Mouse (Mus musculus): ENCODE measurements around the gene Gm20604. TPM values are rescaled to one million over a fixed set of nuclear protein-coding genes. Genes with fewer than 3 reads are reported as not detected.
A peak's percentile ranks its signal among the peaks of the same experiment; 100 is the strongest.

Gm20604 gene
- polyA plus RNA-seq, 1 experiment from 2014 or later = 31.4 TPM

GRCm38 (mm10) chr12:102703921-102704408 is 54.5 kb downstream of the Gm20604 start:
- H3K9ac ChIP-seq (replicated peaks; ENCODE audit: low read length) = peak overlapping the region; percentile 76
- peak overlapping the region; percentile 95 for H3K4me2 ChIP-seq (ENCODE audit: low read depth, low read length)
- no peaks in the 10 kb centered on the region for H3K36me3 ChIP-seq (replicated peaks; ENCODE audit: control insufficient read depth, insufficient read depth, low read depth, low read length)
- H3K4me1 ChIP-seq (ENCODE audit: control insufficient read depth, insufficient read depth, low read length) = peaks cover 4% of the 10 kb centered on the region; the same call in 1 of the 2 replicates
- H3K27ac ChIP-seq (replicated peaks; ENCODE audit: low read depth, low read length) = no peak overlapping the region
- H3K9me3 ChIP-seq (replicated peaks; ENCODE audit: control insufficient read depth, low read length) = no peaks in the 10 kb centered on the region
- no peak for ATAC-seq (replicated peaks; ENCODE audit: insufficient number of reproducible peaks, low FRiP score, low TSS enrichment, low read depth)
- no peaks in the 10 kb centered on the region for H3K27me3 ChIP-seq (ENCODE audit: control insufficient read depth, insufficient read depth, low read length)
- WGBS = 3% methylated on average over 17 of the region's 17 CpGs
- peak overlapping the region; percentile 81 for H3K4me3 ChIP-seq (ENCODE audit: low read depth, low read length)
- peak; percentile 34 for DNase-seq (ENCODE audit: low spot score)

GRCm38 (mm10) chr12:102703441-102703840 is 55.0 kb downstream of the Gm20604 start:
- Histone ChIP-seq H3K36me3 (replicated peaks; ENCODE audit: control insufficient read depth, insufficient read depth, low read depth, low read length) (no peaks in the 10 kb centered on the region), H3K4me2 (ENCODE audit: low read depth, low read length) (peak overlapping the region; percentile 95), H3K27me3 (ENCODE audit: control insufficient read depth, insufficient read depth, low read length) (no peaks in the 10 kb centered on the region), H3K4me3 (ENCODE audit: low read depth, low read length) (peak overlapping the region; percentile 14), H3K27ac (replicated peaks; ENCODE audit: low read depth, low read length) (no peak overlapping the region), H3K9me3 (replicated peaks; ENCODE audit: control insufficient read depth, low read length) (no peaks in the 10 kb centered on the region), H3K4me1 (ENCODE audit: control insufficient read depth, insufficient read depth, low read length) (peaks cover 7% of the 10 kb centered on the region; the same call in 1 of the 2 replicates), H3K9ac (replicated peaks; ENCODE audit: low read length) (no peak overlapping the region)
- ATAC-seq (replicated peaks; ENCODE audit: insufficient number of reproducible peaks, low FRiP score, low TSS enrichment, low read depth) (no peak), DNase-seq (ENCODE audit: low spot score) (no peak)
- WGBS = 36% methylated on average over 6 of the region's 6 CpGs

- no peak overlapping the region; the same call in 1 of the 2 replicates for H3K4me3 ChIP-seq (ENCODE audit: low read depth, low read length)
- no peaks in the 10 kb centered on the region for H3K36me3 ChIP-seq (replicated peaks; ENCODE audit: control insufficient read depth, insufficient read depth, low read depth, low read length)
- H3K9me3 ChIP-seq (replicated peaks; ENCODE audit: control insufficient read depth, low read length) = no peaks in the 10 kb centered on the region
- H3K9ac ChIP-seq (replicated peaks; ENCODE audit: low read length) = no peak overlapping the region
- H3K27ac ChIP-seq (replicated peaks; ENCODE audit: low read depth, low read length) = no peak overlapping the region
- peaks cover 7% of the 10 kb centered on the region for H3K4me1 ChIP-seq (ENCODE audit: control insufficient read depth, insufficient read depth, low read length)
- WGBS = 6% methylated on average over 4 of the region's 4 CpGs
- no peaks in the 10 kb centered on the region for H3K27me3 ChIP-seq (ENCODE audit: control insufficient read depth, insufficient read depth, low read length)
- H3K4me2 ChIP-seq (ENCODE audit: low read depth, low read length) = peak overlapping the region; percentile 38; the same call in 1 of the 2 replicates
- DNase-seq (ENCODE audit: low spot score) (peak; percentile 57), ATAC-seq (replicated peaks; ENCODE audit: insufficient number of reproducible peaks, low FRiP score, low TSS enrichment, low read depth) (no peak)
Observed at GRCm38 (mm10) chr12:102703111-102703412, 55.4 kb downstream of the Gm20604 start.

- peak; percentile 93 for DNase-seq (ENCODE audit: low spot score)
- WGBS = 5% methylated on average over 15 of the region's 15 CpGs
- H3K9me3 ChIP-seq (replicated peaks; ENCODE audit: control insufficient read depth, low read length) = no peaks in the 10 kb centered on the region
- H3K4me3 ChIP-seq (ENCODE audit: low read depth, low read length) = peak overlapping the region; percentile 13; the same call in 1 of the 2 replicates
- H3K27me3 ChIP-seq (ENCODE audit: control insufficient read depth, insufficient read depth, low read length) = no peaks in the 10 kb centered on the region
- H3K9ac ChIP-seq (replicated peaks; ENCODE audit: low read length) = no peak overlapping the region
- no peak overlapping the region for H3K27ac ChIP-seq (replicated peaks; ENCODE audit: low read depth, low read length)
- H3K36me3 ChIP-seq (replicated peaks; ENCODE audit: control insufficient read depth, insufficient read depth, low read depth, low read length) = no peaks in the 10 kb centered on the region
- peaks cover 7% of the 10 kb centered on the region for H3K4me1 ChIP-seq (ENCODE audit: control insufficient read depth, insufficient read depth, low read length)
- ATAC-seq (replicated peaks; ENCODE audit: insufficient number of reproducible peaks, low FRiP score, low TSS enrichment, low read depth) = no peak
- peak overlapping the region; percentile 38 for H3K4me2 ChIP-seq (ENCODE audit: low read depth, low read length)
Observed at GRCm38 (mm10) chr12:102702356-102703110, 55.9 kb downstream of the Gm20604 start.

- Histone ChIP-seq H3K9me3 (replicated peaks; ENCODE audit: control insufficient read depth, low read length) (no peaks in the 10 kb centered on the region), H3K9ac (replicated peaks; ENCODE audit: low read length) (no peak overlapping the region), H3K36me3 (replicated peaks; ENCODE audit: control insufficient read depth, insufficient read depth, low read depth, low read length) (no peaks in the 10 kb centered on the region), H3K27me3 (ENCODE audit: control insufficient read depth, insufficient read depth, low read length) (no peaks in the 10 kb centered on the region), H3K27ac (replicated peaks; ENCODE audit: low read depth, low read length) (no peak overlapping the region), H3K4me1 (ENCODE audit: control insufficient read depth, insufficient read depth, low read length) (peaks cover 7% of the 10 kb centered on the region), H3K4me2 (ENCODE audit: low read depth, low read length) (no peak overlapping the region), H3K4me3 (ENCODE audit: low read depth, low read length) (no peak overlapping the region)
- ATAC-seq (replicated peaks; ENCODE audit: insufficient number of reproducible peaks, low FRiP score, low TSS enrichment, low read depth) (no peak), DNase-seq (ENCODE audit: low spot score) (no peak)
- 80% methylated on average over 5 of the region's 5 CpGs for WGBS
Observed at GRCm38 (mm10) chr12:102701691-102702207, 56.7 kb downstream of the Gm20604 start.

GRCm38 (mm10) chr12:102700453-102700852 is 58.0 kb downstream of the Gm20604 start:
- no peak overlapping the region for H3K9ac ChIP-seq (replicated peaks; ENCODE audit: low read length)
- H3K27ac ChIP-seq (replicated peaks; ENCODE audit: low read depth, low read length) = no peak overlapping the region
- H3K27me3 ChIP-seq (ENCODE audit: control insufficient read depth, insufficient read depth, low read length) = no peaks in the 10 kb centered on the region
- H3K4me2 ChIP-seq (ENCODE audit: low read depth, low read length) = no peak overlapping the region
- H3K9me3 ChIP-seq (replicated peaks; ENCODE audit: control insufficient read depth, low read length) = no peaks in the 10 kb centered on the region
- peaks cover 7% of the 10 kb centered on the region for H3K4me1 ChIP-seq (ENCODE audit: control insufficient read depth, insufficient read depth, low read length)
- 59% methylated on average over 12 of the region's 12 CpGs for WGBS
- H3K4me3 ChIP-seq (ENCODE audit: low read depth, low read length) = no peak overlapping the region
- DNase-seq (ENCODE audit: low spot score) = no peak
- ATAC-seq (replicated peaks; ENCODE audit: insufficient number of reproducible peaks, low FRiP score, low TSS enrichment, low read depth) = no peak
- H3K36me3 ChIP-seq (replicated peaks; ENCODE audit: control insufficient read depth, insufficient read depth, low read depth, low read length) = no peaks in the 10 kb centered on the region

GRCm38 (mm10) chr12:102699156-102699555 is 59.3 kb downstream of the Gm20604 start:
- Histone ChIP-seq H3K27me3 (ENCODE audit: control insufficient read depth, insufficient read depth, low read length) (no peaks in the 10 kb centered on the region), H3K9me3 (replicated peaks; ENCODE audit: control insufficient read depth, low read length) (no peaks in the 10 kb centered on the region), H3K4me3 (ENCODE audit: low read depth, low read length) (no peak overlapping the region), H3K4me2 (ENCODE audit: low read depth, low read length) (no peak overlapping the region), H3K27ac (replicated peaks; ENCODE audit: low read depth, low read length) (no peak overlapping the region), H3K36me3 (replicated peaks; ENCODE audit: control insufficient read depth, insufficient read depth, low read depth, low read length) (no peaks in the 10 kb centered on the region), H3K4me1 (ENCODE audit: control insufficient read depth, insufficient read depth, low read length) (peaks cover 3% of the 10 kb centered on the region), H3K9ac (replicated peaks; ENCODE audit: low read length) (no peak overlapping the region)
- DNase-seq (ENCODE audit: low spot score) = no peak
- no peak for ATAC-seq (replicated peaks; ENCODE audit: insufficient number of reproducible peaks, low FRiP score, low TSS enrichment, low read depth)
- 21% methylated on average over 1 of the region's 1 CpGs for WGBS

GRCm38 (mm10) chr12:102698089-102698684 is 60.3 kb downstream of the Gm20604 start:
- Histone ChIP-seq H3K4me2 (ENCODE audit: low read depth, low read length) (peak overlapping the region; percentile 19; the same call in 1 of the 2 replicates), H3K27me3 (ENCODE audit: control insufficient read depth, insufficient read depth, low read length) (no peaks in the 10 kb centered on the region), H3K9ac (replicated peaks; ENCODE audit: low read length) (peak overlapping the region; percentile 1; the same call in 1 of the 2 replicates), H3K4me1 (ENCODE audit: control insufficient read depth, insufficient read depth, low read length) (peaks cover 2% of the 10 kb centered on the region), H3K36me3 (replicated peaks; ENCODE audit: control insufficient read depth, insufficient read depth, low read depth, low read length) (no peaks in the 10 kb centered on the region), H3K9me3 (replicated peaks; ENCODE audit: control insufficient read depth, low read length) (no peaks in the 10 kb centered on the region), H3K4me3 (ENCODE audit: low read depth, low read length) (no peak overlapping the region), H3K27ac (replicated peaks; ENCODE audit: low read depth, low read length) (no peak overlapping the region)
- WGBS = 55% methylated on average over 1 of the region's 1 CpGs
- ATAC-seq (replicated peaks; ENCODE audit: insufficient number of reproducible peaks, low FRiP score, low TSS enrichment, low read depth) (peak; percentile 48; the same call in 1 of the 2 replicates), DNase-seq (ENCODE audit: low spot score) (no peak)

Data from embryonic facial prominence, embryonic 11.5 days (tissue).